Mouse (Mus musculus) kidney, adult 9 months (tissue): ENCODE data around the gene Itk.

Source experiments
- DNase-seq: peaks from one replicate; pipeline ENCODE4 v3.0.0; 2022

Gene Itk

GRCm38 (mm10) chr11:46389336-46390117 is at the start of gene Itk:
TSS of gene Itk (minus strand) at chr11:46389515.
- no peak for DNase-seq

DNA sequence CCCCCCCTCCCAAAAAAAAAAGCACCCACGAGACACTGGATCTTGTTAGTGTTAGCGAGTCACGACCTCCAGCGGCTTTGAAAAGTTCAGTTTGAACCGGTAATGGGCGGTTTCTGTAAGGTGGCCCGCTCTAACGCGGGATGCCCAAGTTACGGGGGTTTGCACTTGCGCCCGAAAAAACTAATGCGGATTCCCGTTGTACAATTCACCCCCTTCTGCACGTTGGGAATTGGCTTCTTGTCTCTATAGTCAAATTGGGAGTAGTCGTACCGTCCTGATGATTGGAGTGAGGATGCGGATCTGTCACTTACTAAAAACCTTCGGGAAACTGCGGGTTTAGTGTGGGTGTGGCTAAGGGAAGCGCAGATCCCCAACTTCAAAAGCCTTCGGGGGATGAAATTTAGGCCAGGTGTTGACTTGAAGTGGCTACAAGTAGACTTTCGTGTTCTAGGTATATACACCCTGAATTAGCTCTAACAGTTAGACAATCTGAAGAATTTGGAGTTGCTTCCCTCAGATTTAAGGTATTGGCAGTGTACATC is 48.2 kb upstream of the Itk start:
- DNase-seq = no peak

- peak; percentile 98 for DNase-seq
Observed at GRCm38 (mm10) chr11:46436760-46437458, 47.6 kb upstream of the Itk start, which contains the start of gene Med7. TSS of gene Med7 (plus strand) at chr11:46436925.

GRCm38 (mm10) chr11:46435363-46435762 is 46.0 kb upstream of the Itk start:
- no peak for DNase-seq

DNA sequence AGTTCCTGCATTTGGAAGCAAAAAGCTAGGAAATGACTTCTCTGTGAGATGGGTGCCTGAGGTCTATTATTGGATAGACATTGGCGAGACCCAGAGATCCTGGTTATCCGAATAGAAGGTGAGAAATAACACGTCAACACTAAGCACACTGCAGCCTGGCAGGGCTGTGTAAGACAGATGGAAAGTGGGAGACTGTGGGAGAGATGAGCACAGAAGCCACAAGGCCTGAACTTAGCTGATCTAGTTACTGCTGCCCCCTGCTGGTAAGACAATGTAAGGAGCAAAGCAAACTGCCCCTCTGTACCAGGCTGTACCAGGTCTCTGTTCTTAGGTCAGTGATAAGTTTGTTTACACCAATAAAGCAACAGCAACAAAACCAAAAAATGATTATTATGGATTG is 41.8 kb upstream of the Itk start:
- peak; percentile 79 for DNase-seq

DNA sequence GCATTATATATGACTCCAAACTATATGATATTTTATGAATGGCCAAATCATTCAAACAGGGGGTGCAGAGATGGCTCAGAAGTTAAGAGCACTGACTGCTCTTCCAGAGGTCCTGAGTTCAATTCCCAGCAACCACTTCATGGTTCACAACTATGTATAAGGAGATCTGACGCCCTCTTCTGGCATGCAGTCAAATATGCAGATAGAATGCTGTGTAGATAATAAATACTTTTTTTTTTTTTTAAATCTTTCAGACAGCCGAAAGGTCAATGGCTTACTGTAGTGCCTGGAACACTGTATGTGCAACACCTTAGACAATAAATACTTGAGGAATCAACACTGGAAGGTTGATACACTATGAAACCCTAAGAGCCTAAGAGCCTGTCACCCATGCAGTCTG is 40.8 kb upstream of the Itk start:
- DNase-seq = no peak

- DNase-seq = peak; percentile 56
Observed at GRCm38 (mm10) chr11:46428131-46428530, 38.8 kb upstream of the Itk start.

DNA sequence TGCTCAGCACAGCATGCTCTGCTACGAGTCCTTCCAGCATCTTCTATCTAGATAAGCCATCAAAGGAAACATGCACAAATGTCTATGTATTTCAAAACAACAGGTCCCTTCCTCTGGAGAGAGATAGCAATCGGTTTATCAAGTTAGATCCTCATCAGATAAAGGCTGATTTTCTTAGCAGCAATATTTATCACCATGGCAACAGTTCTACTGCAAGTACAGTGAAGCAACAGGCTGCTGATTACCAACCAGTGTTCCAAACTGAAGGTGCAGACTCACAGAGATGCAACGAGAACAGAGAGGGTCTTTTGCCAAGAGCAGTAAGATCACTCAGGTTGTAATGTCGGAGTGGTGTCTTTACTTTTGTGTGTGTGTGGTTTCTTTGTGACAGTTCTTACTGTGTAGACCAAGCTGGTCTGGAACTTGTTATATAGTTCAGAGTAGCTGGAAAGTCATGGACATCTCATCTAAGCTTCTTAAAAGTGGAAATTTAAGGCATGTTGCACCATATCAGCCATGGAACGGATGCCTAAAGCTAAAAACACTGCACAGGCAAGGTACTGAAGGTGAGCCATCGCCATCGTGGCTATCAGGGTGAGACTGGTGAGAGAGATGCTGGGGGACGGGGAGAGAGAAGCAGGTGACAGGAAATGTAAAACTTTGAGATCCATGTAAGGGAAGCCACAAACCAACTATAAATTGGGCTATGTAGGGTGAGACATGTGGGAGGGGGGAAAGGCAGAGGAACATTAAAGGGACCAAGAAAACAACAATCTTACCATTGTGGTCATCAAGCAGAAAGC is 32.0 kb upstream of the Itk start:
- DNase-seq = no peak

GRCm38 (mm10) chr11:46418860-46419259 is 29.5 kb upstream of the Itk start:
- no peak for DNase-seq

- no peak for DNase-seq
Observed at GRCm38 (mm10) chr11:46418438-46418837, 29.1 kb upstream of the Itk start.

DNA sequence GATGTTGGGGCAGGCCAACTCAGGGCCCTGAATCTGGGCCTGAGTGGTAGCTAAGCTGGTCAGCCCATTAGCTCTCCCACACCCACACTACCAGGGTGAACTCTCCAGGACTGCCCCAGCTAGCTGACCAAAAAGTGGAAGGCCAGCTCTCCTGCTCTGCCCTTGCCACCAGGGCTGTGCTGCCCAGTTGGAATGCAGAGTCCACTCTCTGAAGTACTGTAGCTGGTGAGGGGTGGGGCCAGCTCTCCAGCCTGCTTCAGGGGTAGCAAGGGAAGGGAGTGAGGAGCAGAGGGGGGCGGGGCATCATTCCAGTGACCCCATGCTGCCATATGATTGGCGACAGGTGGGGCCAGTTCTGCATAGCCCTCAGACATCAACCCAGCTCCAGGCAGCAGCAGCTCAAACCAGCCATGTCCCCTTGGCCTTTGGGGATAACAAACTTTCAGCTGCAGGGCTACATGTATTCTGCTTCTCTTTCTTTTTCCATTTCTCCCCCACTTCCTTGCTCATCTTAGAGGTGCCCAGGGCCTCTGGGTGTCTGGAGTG is 20.8 kb upstream of the Itk start:
- no peak for DNase-seq

GRCm38 (mm10) chr11:46406721-46407120 is 17.4 kb upstream of the Itk start:
- no peak for DNase-seq

- DNase-seq = no peak
Observed at GRCm38 (mm10) chr11:46404986-46405385, 15.7 kb upstream of the Itk start.

DNA sequence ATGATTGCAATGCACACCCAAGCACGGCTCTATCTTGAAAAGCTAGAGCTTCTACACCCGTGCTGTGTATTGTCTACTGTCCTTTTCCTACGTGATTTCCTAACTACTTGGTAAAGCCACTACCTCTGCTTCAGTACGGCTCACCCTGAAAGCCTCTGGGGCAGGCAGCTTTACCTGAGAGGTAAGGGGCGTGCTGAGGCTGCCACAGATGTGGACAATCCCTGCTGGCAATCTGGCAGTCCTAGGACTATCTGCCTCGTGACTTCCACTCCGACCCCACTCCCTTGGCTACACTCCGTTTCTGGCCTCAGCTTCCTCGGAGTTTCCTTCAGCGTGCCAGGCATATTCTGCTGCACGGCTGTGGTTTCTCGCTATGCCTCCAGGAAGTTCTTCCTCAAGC is 12.2 kb upstream of the Itk start:
- DNase-seq = no peak

GRCm38 (mm10) chr11:46398933-46399383 is 9.6 kb upstream of the Itk start:
- DNase-seq = no peak

- DNase-seq = no peak
Observed at GRCm38 (mm10) chr11:46398473-46398872, 9.2 kb upstream of the Itk start.

GRCm38 (mm10) chr11:46397900-46398299 is 8.6 kb upstream of the Itk start:
- DNase-seq = no peak

DNA sequence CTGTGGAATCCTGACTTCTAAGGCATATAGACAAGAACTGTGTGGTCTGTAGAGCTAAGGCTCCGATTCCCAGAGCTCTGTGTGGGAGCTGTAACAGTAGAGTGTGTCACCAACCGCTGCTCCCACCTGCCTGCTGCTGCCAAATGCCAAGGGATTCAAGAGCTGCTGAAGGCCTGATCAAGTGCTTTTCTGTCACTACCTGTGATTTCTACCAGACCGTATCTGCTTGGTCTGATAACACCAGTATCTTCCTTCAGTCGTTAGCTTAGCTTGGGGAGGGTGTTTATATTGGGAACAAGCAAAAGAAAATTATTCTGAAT is 7.5 kb upstream of the Itk start:
- no peak for DNase-seq

GRCm38 (mm10) chr11:46396167-46396859 is 7.0 kb upstream of the Itk start, which contains the start of gene Fam71b:
TSS of gene Fam71b (plus strand) at chr11:46396559.
- no peak for DNase-seq

DNA sequence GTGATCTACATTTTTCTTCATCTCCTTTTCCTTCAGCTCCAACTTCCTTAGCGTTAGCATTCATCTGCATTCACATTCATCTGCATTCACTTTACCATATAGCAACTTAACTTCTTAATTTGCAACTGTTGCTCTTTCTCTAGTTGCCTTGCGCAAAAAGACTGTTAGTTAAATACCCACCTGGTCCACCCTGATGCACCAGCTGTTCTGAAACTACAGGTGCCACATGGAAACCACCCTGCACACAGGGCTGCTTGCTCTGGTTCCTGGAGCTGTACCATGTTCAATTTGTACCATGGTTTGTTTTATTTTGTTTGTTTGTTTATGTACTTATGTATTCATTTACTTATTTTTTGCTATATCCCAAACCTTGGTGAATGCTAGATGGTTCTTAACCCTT is 6.4 kb upstream of the Itk start:
- DNase-seq = no peak

DNA sequence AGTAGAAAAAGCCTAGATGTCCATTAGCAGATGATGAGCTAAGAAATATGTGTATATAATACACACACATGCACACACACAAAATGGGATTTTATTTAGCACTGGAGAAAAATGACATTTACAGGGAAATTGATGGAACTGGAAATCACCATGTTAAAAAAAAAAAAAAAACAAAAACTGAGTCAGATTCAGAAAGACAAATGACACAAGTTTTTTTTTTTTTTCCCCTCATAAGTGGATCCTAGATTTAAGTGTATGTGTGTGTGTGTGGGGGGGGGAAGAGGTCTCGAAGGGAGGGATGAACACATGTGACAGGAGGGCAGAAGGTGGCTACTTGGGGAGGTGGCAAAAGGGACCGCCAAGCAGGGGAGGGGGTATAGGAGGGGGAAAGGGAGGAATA is 5.8 kb upstream of the Itk start:
- no peak for DNase-seq

GRCm38 (mm10) chr11:46393413-46393812 is 4.1 kb upstream of the Itk start:
- no peak for DNase-seq
